16 mouse cellular contexts compared by ENCODE assay signal in genomic region chr14:25559907-25560306, GRCm38 (mm10).
A peak's percentile ranks its signal among the peaks of the same experiment; 100 is the strongest.
DNase-seq lines count a peak whose midpoint lies in the region; ATAC-seq and TF ChIP-seq lines count a peak whose summit lies in the region.
"Had no signal": no experiment of that assay in that cellular context is flagged by ENCODE, and none has a peak within 500 bp of the region (broad histone marks: within the 10 kb centered on the region; RNA-seq: fewer than 3 reads in every experiment).

No protein-coding gene starts in this region.

- no peak for DNase-seq in heart, adult 18-20 months
- peak; percentile 39 to 48 for DNase-seq in spleen, adult 18-20 months
- no peak for DNase-seq in spleen, postnatal 14 days (ENCODE audit: low spot score in 2 of 2)
- peak; percentile 43 to 64 for DNase-seq in thymus, postnatal 36 days
- DNase-seq in lung, adult 2 months, result no peak
- DNase-seq: cerebellum, adult 18-20 months; kidney, adult 8-10 months; kidney, postnatal 4 days; layer of hippocampus, postnatal 36 days had no signal

- TF ChIP-seq POLR2A in lung, adult 2 months (IDR thresholded peaks at IDR 0.05; ENCODE audit: borderline replicate concordance, extremely low read depth, low read depth, low read length), result no peak

- no peak overlapping the region for H3K4me3 ChIP-seq in heart, embryonic 12.5 days
- no peak overlapping the region for H3K4me3 ChIP-seq in lung, adult 2 months (replicated peaks; ENCODE audit: extremely low read depth, low read depth, low read length)
- H3K4me3 ChIP-seq: hindbrain, embryonic 15.5 days; limb, embryonic 12.5 days; liver, embryonic 15.5 days; stomach, embryonic 15.5 days had no signal

- peaks cover 93% of the 10 kb centered on the region for H3K4me1 ChIP-seq in heart, embryonic 12.5 days (replicated peaks)
- peaks cover 21% of the 10 kb centered on the region for H3K4me1 ChIP-seq in lung, adult 2 months (ENCODE audit: control insufficient read depth, insufficient read depth, low read length)

- WGBS in heart, embryonic 12.5 days, result 40% methylated on average over 5 of the region's 5 CpGs
- 45% methylated on average over 5 of the region's 5 CpGs for WGBS in lung, adult 2 months

- H3K27ac ChIP-seq in heart, embryonic 12.5 days (ENCODE audit: poor library complexity, severe bottlenecking), result peak overlapping the region; percentile 19; the same call in 1 of the 2 replicates
- H3K27ac ChIP-seq: hindbrain, embryonic 15.5 days; limb, embryonic 12.5 days; liver, embryonic 15.5 days; stomach, embryonic 15.5 days had no signal

- no peak overlapping the region for H3K9ac ChIP-seq in heart, embryonic 12.5 days
- H3K9ac ChIP-seq: hindbrain, embryonic 15.5 days; limb, embryonic 12.5 days; liver, embryonic 15.5 days; stomach, embryonic 15.5 days had no signal

- H3K27me3 ChIP-seq in heart, embryonic 12.5 days (replicated peaks), result no peaks in the 10 kb centered on the region
- H3K27me3 ChIP-seq: hindbrain, embryonic 15.5 days; limb, embryonic 12.5 days; liver, embryonic 15.5 days; stomach, embryonic 15.5 days had no signal

- peaks cover 25% of the 10 kb centered on the region for H3K36me3 ChIP-seq in heart, embryonic 12.5 days
- H3K36me3 ChIP-seq: hindbrain, embryonic 15.5 days; stomach, embryonic 15.5 days had no signal

- no peak for ATAC-seq in heart, embryonic 12.5 days (ENCODE audit: insufficient number of reproducible peaks, low FRiP score)
- ATAC-seq in megakaryocyte, adult 5-6 weeks (ENCODE audit: poor library complexity, severe bottlenecking), result peak; percentile 52
- no peak for ATAC-seq in frontal cortex, adult (ENCODE audit: low TSS enrichment)

- no peak overlapping the region for H3K4me2 ChIP-seq in heart, embryonic 12.5 days
- H3K4me2 ChIP-seq: hindbrain, embryonic 15.5 days; limb, embryonic 12.5 days; liver, embryonic 15.5 days; stomach, embryonic 15.5 days had no signal

- no peaks in the 10 kb centered on the region for H3K9me3 ChIP-seq in heart, embryonic 12.5 days (replicated peaks)
- H3K9me3 ChIP-seq: hindbrain, embryonic 15.5 days; limb, embryonic 12.5 days; liver, embryonic 15.5 days; stomach, embryonic 15.5 days had no signal

- no peak for TF ChIP-seq CTCF in lung, adult 2 months (IDR thresholded peaks at IDR 0.05; ENCODE audit: insufficient read depth, low read length)

Comparison
In these comparisons a context has a peak if more than half of its experiments do, and no peak if none do; other contexts are left out.
1. DNase-seq: peak in spleen, adult 18-20 months (2 of 2) and thymus, postnatal 36 days (2 of 2); none in heart, adult 18-20 months (0 of 2), spleen, postnatal 14 days (0 of 2) and lung, adult 2 months (single experiment).